Mouse (Mus musculus) erythroid progenitor cell, adult 5-6 weeks (primary cell): ENCODE data around the gene Taf1c. TPM values are rescaled to one million over a fixed set of nuclear protein-coding genes. Genes with fewer than 3 reads are reported as not detected.

Experiments used
- total RNA-seq, 2 experiments: library from RNA; stranded (forward) in 1 of 2; stranded (reverse) in 1 of 2; fragments of 150-400 nt in 1 of 2; fragments of 186-747, 209-891 nt in 1 of 2; gene quantifications; 2 replicates each; pipeline versions ENCODE4 v1.2.3 to v1.2.4; 2015 to 2017; ENCODE audit warnings: low replicate concordance in 2 of 2

Gene Taf1c
- total RNA-seq, 2 experiments from 2014 or later, result 2.4 to 2.5 TPM

Other genes starting within 250 kb of the Taf1c start
- 3.6 and 3.8 TPM in 2 replicates for gene Mlycd, start 210.3 kb downstream of the Taf1c start, total RNA-seq (2015; ENCODE audit: low replicate concordance)
- gene Mlycd, start 210.3 kb downstream of the Taf1c start, total RNA-seq (2017; ENCODE audit: low replicate concordance), result 0.64 and 1.6 TPM in 2 replicates
- gene Osgin1, start 171.1 kb downstream of the Taf1c start, total RNA-seq (2015; ENCODE audit: low replicate concordance), result not detected in 2 replicates
- gene Osgin1, start 171.1 kb downstream of the Taf1c start, total RNA-seq (2017; ENCODE audit: low replicate concordance), result not detected in 2 replicates
- gene Necab2, start 158.5 kb downstream of the Taf1c start, total RNA-seq (2015; ENCODE audit: low replicate concordance), result not detected in 2 replicates
- gene Necab2, start 158.5 kb downstream of the Taf1c start, total RNA-seq (2017; ENCODE audit: low replicate concordance), result not detected in 2 replicates
- not detected in 2 replicates for gene Slc38a8, start 103.5 kb downstream of the Taf1c start, total RNA-seq (2015; ENCODE audit: low replicate concordance)
- not detected in 2 replicates for gene Slc38a8, start 103.5 kb downstream of the Taf1c start, total RNA-seq (2017; ENCODE audit: low replicate concordance)
- gene Mbtps1, start 46.5 kb downstream of the Taf1c start, total RNA-seq (2015; ENCODE audit: low replicate concordance), result 30.3 and 88.4 TPM in 2 replicates
- gene Mbtps1, start 46.5 kb downstream of the Taf1c start, total RNA-seq (2017; ENCODE audit: low replicate concordance), result 35.7 and 42.7 TPM in 2 replicates
- 8.4 and 15.9 TPM in 2 replicates for gene Hsdl1, start 30.0 kb downstream of the Taf1c start, total RNA-seq (2015; ENCODE audit: low replicate concordance)
- 24.1 and 26.2 TPM in 2 replicates for gene Hsdl1, start 30.0 kb downstream of the Taf1c start, total RNA-seq (2017; ENCODE audit: low replicate concordance)
- gene Dnaaf1, start 30.0 kb downstream of the Taf1c start, total RNA-seq (2015; ENCODE audit: low replicate concordance), result not detected in 2 replicates
- gene Dnaaf1, start 30.0 kb downstream of the Taf1c start, total RNA-seq (2017; ENCODE audit: low replicate concordance), result not detected in 2 replicates
- gene Adad2, start 7.5 kb upstream of the Taf1c start, total RNA-seq (2015; ENCODE audit: low replicate concordance), result not detected in 2 replicates
- not detected in 2 replicates for gene Adad2, start 7.5 kb upstream of the Taf1c start, total RNA-seq (2017; ENCODE audit: low replicate concordance)
- gene Kcng4, start 30.5 kb upstream of the Taf1c start, total RNA-seq (2015; ENCODE audit: low replicate concordance), result not detected in 2 replicates
- gene Kcng4, start 30.5 kb upstream of the Taf1c start, total RNA-seq (2017; ENCODE audit: low replicate concordance), result not detected in 2 replicates
- gene Wfdc1, start 61.1 kb upstream of the Taf1c start, total RNA-seq (2015; ENCODE audit: low replicate concordance), result not detected in 2 replicates
- not detected in 2 replicates for gene Wfdc1, start 61.1 kb upstream of the Taf1c start, total RNA-seq (2017; ENCODE audit: low replicate concordance)
- gene Atp2c2, start 94.8 kb upstream of the Taf1c start, total RNA-seq (2015; ENCODE audit: low replicate concordance), result not detected in 2 replicates
- not detected in 2 replicates for gene Atp2c2, start 94.8 kb upstream of the Taf1c start, total RNA-seq (2017; ENCODE audit: low replicate concordance)
- gene Tldc1, start 173.2 kb upstream of the Taf1c start, total RNA-seq (2015; ENCODE audit: low replicate concordance), result 4.2 TPM in 1 of 2 replicates, not detected in the other
- gene Tldc1, start 173.2 kb upstream of the Taf1c start, total RNA-seq (2017; ENCODE audit: low replicate concordance), result 0.51 TPM in 1 of 2 replicates, not detected in the other
- gene Cotl1, start 235.3 kb upstream of the Taf1c start, total RNA-seq (2015; ENCODE audit: low replicate concordance), result 17.2 and 53.0 TPM in 2 replicates
- gene Cotl1, start 235.3 kb upstream of the Taf1c start, total RNA-seq (2017; ENCODE audit: low replicate concordance), result 60.7 and 71.3 TPM in 2 replicates